Mouse (Mus musculus) limb, embryonic 10.5 days (tissue): ENCODE measurements around the gene Filip1l. TPM values are rescaled to one million over a fixed set of nuclear protein-coding genes. Genes with fewer than 3 reads are reported as not detected.

Source experiments
- DNase-seq: peaks from one replicate; pipeline ENCODE4 v3.0.0-alpha.2; 2017; ENCODE audit warnings: low spot score
- H3K27ac ChIP-seq: fragments of 300-500 bp; sonication (generic); 2 replicates; pipeline ENCODE4 v1.5.1; 2016; ENCODE audit warnings: mild to moderate bottlenecking
- H3K27me3 ChIP-seq: fragments of 300-500 bp; sonication (generic); 2 replicates; pipeline ENCODE4 v1.6.1; 2016; ENCODE audit warnings: low read depth, mild to moderate bottlenecking; ENCODE audit not compliant: poor library complexity, severe bottlenecking
- H3K36me3 ChIP-seq: fragments of 300-500 bp; sonication (generic); 2 replicates; pipeline ENCODE4 v1.6.1; 2016; ENCODE audit warnings: mild to moderate bottlenecking, moderate library complexity
- H3K4me1 ChIP-seq: fragments of 300-500 bp; sonication (generic); 2 replicates; pipeline ENCODE4 v1.6.1; 2016
- H3K4me3 ChIP-seq: fragments of 300-500 bp; sonication (generic); 2 replicates; pipeline ENCODE4 v1.5.1; 2016; ENCODE audit warnings: mild to moderate bottlenecking, moderate library complexity
- H3K9me3 ChIP-seq: fragments of 300-500 bp; sonication (generic); replicated peaks from 2 replicates; pipeline ENCODE4 v1.6.1; 2016; ENCODE audit warnings: mild to moderate bottlenecking
- WGBS: fragments of 180-500 bp; shearing (Covaris S2); methylation state at CpG from one replicate; pipeline ENCODE4 v1.1.7; 2016; 5-methylcytosine and 5-hydroxymethylcytosine counted together
- polyA plus RNA-seq: library from polyadenylated mRNA; unstranded; fragments of >200 nt; fragmentation: Nextera tagmentation; extraction: Ambion mirVana; gene quantifications from 2 replicates; pipeline ENCODE4 v1.2.1, GENCODE M21; 2016

Gene Filip1l
- polyA plus RNA-seq, 1 experiment from 2014 or later = 14.4 TPM

DNA sequence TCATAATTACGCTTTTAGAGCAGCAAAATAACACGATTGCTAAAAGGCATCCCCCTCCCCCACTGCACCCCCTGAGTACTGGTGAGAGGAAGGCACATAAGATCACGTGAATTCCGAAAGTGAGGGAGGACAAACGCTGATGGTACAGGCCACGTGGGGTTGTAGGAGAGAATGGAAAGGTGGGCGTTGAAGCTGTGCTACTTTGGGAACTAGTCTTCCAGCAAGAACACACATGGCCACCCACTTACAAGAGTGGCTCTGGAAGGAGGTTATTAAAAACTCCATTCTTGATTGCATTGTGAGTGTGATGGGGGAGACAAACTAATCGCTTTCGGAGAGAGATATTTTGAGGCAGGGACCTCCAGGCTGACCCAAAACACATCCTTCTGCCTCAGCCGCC lies 6.4 kb downstream of the Filip1l start:
- DNase-seq = no peak
- no peaks in the 10 kb centered on the region for H3K9me3 ChIP-seq
- 93% methylated on average over 10 of the region's 10 CpGs for WGBS
- 0 out of 2 replicates have a peak, but pooled peaks cover 5% of the 10 kb centered on the region for H3K27me3 ChIP-seq
- H3K4me3 ChIP-seq = no peak overlapping the region
- H3K27ac ChIP-seq = no peak overlapping the region
- peaks cover 19% of the 10 kb centered on the region for H3K4me1 ChIP-seq
- H3K36me3 ChIP-seq = no peaks in the 10 kb centered on the region

- no peak for DNase-seq
- H3K4me1 ChIP-seq = peaks cover 33% of the 10 kb centered on the region
- no peak overlapping the region for H3K4me3 ChIP-seq
- H3K36me3 ChIP-seq = no peaks in the 10 kb centered on the region
- 92% methylated on average over 3 of the region's 3 CpGs for WGBS
- peak overlapping the region; percentile 5; the same call in 1 of the 2 replicates for H3K27ac ChIP-seq
- 0 out of 2 replicates have a peak, but pooled peaks cover 5% of the 10 kb centered on the region for H3K27me3 ChIP-seq
- no peaks in the 10 kb centered on the region for H3K9me3 ChIP-seq
Observed at GRCm38 (mm10) chr16:57360785-57361184, 7.9 kb downstream of the Filip1l start.

DNA sequence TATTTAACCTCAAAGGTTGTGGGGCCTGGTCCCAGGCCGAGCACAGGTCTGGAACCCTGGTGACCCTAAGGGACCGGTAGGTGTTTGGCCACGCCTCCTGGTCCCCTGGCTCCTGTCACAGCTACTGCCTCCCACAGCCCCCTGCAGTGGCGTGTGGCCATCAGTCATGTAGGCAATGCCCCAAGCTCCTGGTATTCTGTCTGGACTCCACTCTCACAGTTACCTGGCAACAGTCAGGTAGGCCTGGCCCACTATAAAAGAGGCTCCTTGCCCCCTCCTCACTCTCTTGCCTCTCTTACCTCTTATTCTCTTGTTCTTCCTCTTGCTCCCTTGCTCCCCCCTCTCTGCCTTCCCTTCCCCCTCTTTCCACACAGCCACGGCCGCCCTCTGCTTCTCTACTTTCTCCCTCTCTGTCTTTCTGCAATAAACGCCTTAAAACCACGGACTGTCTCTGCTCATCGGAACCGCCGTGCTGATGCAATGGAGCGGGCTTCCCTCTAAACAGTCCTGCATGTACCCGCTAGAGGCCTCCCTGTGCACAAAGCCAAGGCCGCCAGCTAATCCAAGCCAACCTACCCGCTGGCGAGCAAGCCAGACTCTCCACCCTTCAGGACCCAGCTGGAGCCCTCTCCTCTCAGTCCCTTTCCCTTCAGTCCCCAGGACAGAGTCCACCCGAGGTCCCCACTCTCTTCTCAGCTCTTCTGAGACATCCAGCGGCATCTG lies 9.9 kb downstream of the Filip1l start:
- H3K4me3 ChIP-seq = peak overlapping the region; percentile 25

GRCm38 (mm10) chr16:57364498-57364897 lies 11.6 kb downstream of the Filip1l start:
- H3K27ac ChIP-seq = no peak overlapping the region; the same call in 1 of the 2 replicates
- DNase-seq = peak; percentile 27
- H3K4me1 ChIP-seq = peaks cover 67% of the 10 kb centered on the region
- no peaks in the 10 kb centered on the region for H3K36me3 ChIP-seq
- WGBS = 88% methylated on average over 7 of the region's 7 CpGs
- H3K4me3 ChIP-seq = no peak overlapping the region
- H3K9me3 ChIP-seq = no peaks in the 10 kb centered on the region
- H3K27me3 ChIP-seq = 0 out of 2 replicates have a peak, but pooled peaks cover 5% of the 10 kb centered on the region

More for the DNA sequence above, 9.9 kb downstream of the Filip1l start:
- Histone ChIP-seq H3K27ac (peak overlapping the region; percentile 82), H3K4me1 (peaks cover 54% of the 10 kb centered on the region), H3K36me3 (no peaks in the 10 kb centered on the region), H3K9me3 (no peaks in the 10 kb centered on the region), H3K27me3 (0 out of 2 replicates have a peak, but pooled peaks cover 5% of the 10 kb centered on the region)
- peak; percentile 57 for DNase-seq
- 32% methylated on average over 18 of the region's 18 CpGs for WGBS

DNA sequence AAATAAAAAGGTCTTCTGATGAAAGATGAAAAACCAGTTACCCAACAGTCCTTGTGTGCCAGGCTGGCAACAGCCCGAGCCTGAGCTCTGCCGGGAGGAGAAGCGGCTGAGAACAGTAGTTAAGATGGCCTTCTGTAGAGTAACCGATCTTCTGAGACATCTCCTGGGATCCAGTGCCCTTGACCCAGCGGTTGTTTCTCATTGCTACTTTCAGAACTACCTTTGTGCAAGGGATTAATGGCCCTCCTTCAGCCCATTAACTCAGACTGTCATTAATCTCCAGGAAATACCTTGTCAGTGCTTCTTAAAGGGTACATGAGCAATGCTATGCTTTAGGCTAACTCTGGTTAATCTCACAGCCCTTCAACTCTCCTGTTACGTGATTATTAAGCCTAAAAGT lies 13.2 kb downstream of the Filip1l start:
- Histone ChIP-seq H3K9me3 (no peaks in the 10 kb centered on the region), H3K36me3 (no peaks in the 10 kb centered on the region), H3K27me3 (0 out of 2 replicates have a peak, but pooled peaks cover 1% of the 10 kb centered on the region), H3K4me1 (peaks cover 76% of the 10 kb centered on the region), H3K4me3 (no peak overlapping the region), H3K27ac (0 out of 2 replicates have a peak overlapping the region, but pooled peaks have one; percentile 57)
- WGBS = 11% methylated on average over 6 of the region's 6 CpGs
- DNase-seq = peak; percentile 48

- Histone ChIP-seq H3K27ac (peak overlapping the region; percentile 61), H3K4me1 (peaks cover 76% of the 10 kb centered on the region), H3K9me3 (no peaks in the 10 kb centered on the region), H3K36me3 (no peaks in the 10 kb centered on the region), H3K27me3 (no peaks in the 10 kb centered on the region), H3K4me3 (no peak overlapping the region)
- DNase-seq = peak; percentile 40
- WGBS = 36% methylated on average over 18 of the region's 18 CpGs
Observed at GRCm38 (mm10) chr16:57366941-57367694, 14.2 kb downstream of the Filip1l start.

DNA sequence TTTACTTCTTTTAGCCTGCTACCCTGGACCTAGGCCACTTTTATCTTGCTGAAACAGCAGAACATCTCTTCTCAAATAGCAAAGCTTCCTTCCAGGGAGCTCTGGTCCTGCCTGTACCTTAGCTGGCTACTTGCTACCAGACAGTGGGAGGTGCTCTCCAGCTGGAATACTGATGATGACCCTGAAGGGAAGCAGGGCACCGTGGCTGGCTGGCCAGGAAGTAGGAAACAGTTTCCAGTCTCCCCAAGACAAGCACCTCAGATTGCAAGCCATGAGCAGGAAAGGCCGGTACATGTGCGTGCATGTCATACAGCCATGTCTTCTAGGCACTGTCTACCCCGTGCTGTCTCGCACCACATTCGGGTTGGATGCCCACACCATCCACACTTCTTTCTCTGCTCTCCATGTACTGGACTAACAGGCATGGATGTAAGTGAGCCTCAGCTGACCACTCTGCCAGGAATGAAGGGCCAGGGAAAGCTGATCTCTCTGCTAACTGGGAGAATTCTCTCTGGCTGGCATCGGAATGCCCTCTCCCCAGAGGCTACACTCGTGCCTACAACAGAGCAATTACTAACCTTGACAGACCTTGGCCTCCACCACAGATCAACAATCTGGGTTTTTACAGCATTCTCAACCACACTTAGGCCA lies 17.1 kb downstream of the Filip1l start:
- WGBS = 75% methylated on average over 8 of the region's 8 CpGs
- peaks cover 50% of the 10 kb centered on the region for H3K4me1 ChIP-seq

DNA sequence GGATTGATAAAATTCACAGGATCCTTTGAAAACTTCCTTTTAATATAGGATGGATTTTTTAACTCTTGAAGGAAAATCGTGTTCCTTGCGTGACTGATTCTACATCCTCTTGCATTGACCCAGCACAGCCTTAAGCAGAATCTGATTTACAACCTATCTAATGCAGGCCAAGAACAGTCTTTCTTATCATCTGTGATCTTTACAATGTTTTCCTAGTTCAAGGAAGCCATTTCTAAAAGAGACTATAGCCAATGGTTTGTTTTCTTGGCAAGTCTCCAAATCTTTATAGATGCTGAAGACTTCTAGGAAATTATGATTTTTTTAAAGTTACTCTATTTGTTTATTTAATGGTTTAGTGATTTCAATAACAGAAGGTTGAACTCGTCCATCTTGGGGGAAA lies 19.3 kb downstream of the Filip1l start:
- peaks cover 40% of the 10 kb centered on the region for H3K4me1 ChIP-seq
- H3K27me3 ChIP-seq = no peaks in the 10 kb centered on the region
- no peak for DNase-seq
- 94% methylated on average over 3 of the region's 3 CpGs for WGBS
- H3K4me3 ChIP-seq = no peak overlapping the region
- H3K27ac ChIP-seq = no peak overlapping the region
- no peaks in the 10 kb centered on the region for H3K36me3 ChIP-seq
- no peaks in the 10 kb centered on the region for H3K9me3 ChIP-seq

More for the DNA sequence above, 17.1 kb downstream of the Filip1l start:
- peak; percentile 30 for DNase-seq
- Histone ChIP-seq H3K27ac (peak overlapping the region; percentile 53), H3K36me3 (no peaks in the 10 kb centered on the region), H3K27me3 (no peaks in the 10 kb centered on the region), H3K4me3 (no peak overlapping the region), H3K9me3 (no peaks in the 10 kb centered on the region)

- H3K27me3 ChIP-seq = no peaks in the 10 kb centered on the region
- peak overlapping the region; percentile 30; the same call in 1 of the 2 replicates for H3K27ac ChIP-seq
- H3K9me3 ChIP-seq = no peaks in the 10 kb centered on the region
- peak; percentile 25 for DNase-seq
- H3K4me3 ChIP-seq = no peak overlapping the region
- H3K4me1 ChIP-seq = peaks cover 25% of the 10 kb centered on the region
- no peaks in the 10 kb centered on the region for H3K36me3 ChIP-seq
- 55% methylated on average over 7 of the region's 7 CpGs for WGBS
Observed at GRCm38 (mm10) chr16:57375248-57375837, 22.4 kb downstream of the Filip1l start.

DNA sequence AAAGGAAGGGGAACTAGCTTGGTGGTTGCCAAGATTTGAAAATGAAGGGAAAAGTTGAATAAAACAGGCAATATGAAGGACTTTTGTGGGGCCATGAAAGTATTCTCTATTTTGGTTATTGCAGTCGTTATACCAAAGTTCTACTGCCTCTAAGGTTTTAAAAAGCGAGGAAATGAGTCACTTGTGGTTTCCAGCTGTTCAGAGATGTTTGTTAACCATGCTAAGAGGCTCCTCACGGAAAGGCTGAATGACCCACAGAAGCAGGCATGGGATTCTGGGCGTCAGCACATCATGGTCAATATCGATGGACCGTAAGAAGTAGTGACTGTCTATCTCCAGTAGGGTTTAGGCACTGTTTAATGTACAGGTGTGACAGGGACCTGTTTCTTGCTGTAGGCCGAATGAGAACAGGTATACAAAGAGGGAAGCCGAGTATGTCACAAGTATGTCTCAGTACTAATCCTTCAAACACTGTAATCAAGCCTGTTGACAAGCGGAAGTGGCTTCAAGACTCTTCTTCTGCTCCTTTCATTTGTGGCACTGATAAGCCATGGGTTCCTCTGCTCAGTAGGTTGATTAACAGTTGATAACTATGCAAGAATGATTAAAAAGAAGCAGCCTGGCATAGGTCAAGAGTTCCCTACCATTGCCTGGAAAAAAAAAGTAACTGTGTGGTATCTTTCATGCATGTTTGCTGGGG lies 25.9 kb downstream of the Filip1l start:
- Histone ChIP-seq H3K36me3 (no peaks in the 10 kb centered on the region), H3K9me3 (no peaks in the 10 kb centered on the region), H3K4me3 (no peak overlapping the region), H3K4me1 (peaks cover 27% of the 10 kb centered on the region), H3K27ac (no peak overlapping the region), H3K27me3 (no peaks in the 10 kb centered on the region)
- WGBS = 88% methylated on average over 9 of the region's 9 CpGs
- DNase-seq = peak; percentile 29

DNA sequence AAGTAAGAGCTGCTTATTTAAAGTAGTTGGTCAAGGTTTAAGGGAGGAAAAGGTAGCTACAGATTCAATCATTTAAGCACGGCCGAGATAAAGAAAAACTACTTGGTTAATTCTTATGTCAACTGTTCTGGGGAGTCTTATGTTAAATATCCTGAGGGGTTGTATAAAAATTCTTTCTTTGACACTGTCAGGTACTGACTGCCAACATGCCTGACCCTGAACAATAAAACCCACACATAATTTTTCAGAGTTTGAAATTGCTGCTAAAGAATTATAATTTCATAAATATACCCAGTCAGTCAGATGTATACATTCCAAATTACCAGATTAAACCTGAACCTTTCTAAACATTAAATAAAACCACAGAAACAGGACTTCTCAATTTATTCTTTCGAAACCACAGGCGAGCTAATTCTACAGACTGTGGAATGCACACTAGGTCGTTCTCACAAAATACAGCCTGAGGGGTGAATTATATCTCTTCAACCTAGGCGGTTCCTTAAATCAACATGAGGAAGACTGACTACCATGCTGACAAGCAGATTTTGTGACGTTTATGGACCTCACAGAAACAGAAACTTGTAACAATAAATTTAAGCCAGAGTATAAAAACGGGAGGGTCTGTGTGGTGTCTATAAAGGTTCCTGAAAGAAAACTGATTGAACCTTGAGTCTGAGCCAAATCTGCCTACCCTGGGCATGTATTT lies 30.5 kb downstream of the Filip1l start:
- Histone ChIP-seq H3K27ac (no peak overlapping the region), H3K27me3 (no peaks in the 10 kb centered on the region), H3K36me3 (no peaks in the 10 kb centered on the region), H3K4me1 (peaks cover 27% of the 10 kb centered on the region), H3K9me3 (no peaks in the 10 kb centered on the region), H3K4me3 (no peak overlapping the region)
- peak; percentile 13 for DNase-seq
- 71% methylated on average over 8 of the region's 8 CpGs for WGBS
